Mouse (Mus musculus) erythroblast, embryonic 14.5 days (primary cell): ENCODE results near the gene Lpgat1. TPM values are rescaled to one million over a fixed set of nuclear protein-coding genes. Genes with fewer than 3 reads are reported as not detected.

Source experiments
- H3K27me3 ChIP-seq: 2 replicates; pipeline ENCODE4 v1.6.1; 2012; ENCODE audit warnings: inconsistent platforms; ENCODE audit not compliant: control insufficient read depth
- H3K36me3 ChIP-seq: 2 replicates; pipeline ENCODE4 v1.6.1; 2012; ENCODE audit warnings: mild to moderate bottlenecking, inconsistent platforms; ENCODE audit not compliant: control insufficient read depth
- H3K4me1 ChIP-seq: 2 replicates; pipeline ENCODE4 v1.6.1; 2012; ENCODE audit warnings: inconsistent platforms; ENCODE audit not compliant: control insufficient read depth
- H3K4me3 ChIP-seq: replicated peaks from 2 replicates; pipeline ENCODE3; 2012; ENCODE audit warnings: moderate library complexity, mild to moderate bottlenecking, inconsistent platforms
- H3K9me3 ChIP-seq: 2 replicates; pipeline ENCODE4 v1.6.1; 2012; ENCODE audit warnings: low read length, inconsistent platforms, mixed read lengths; ENCODE audit not compliant: control insufficient read depth
- GATA1 ChIP-seq: IDR thresholded peaks from 2 replicates; pipeline ENCODE4 v1.6.1; 2012; ENCODE audit warnings: low read length, inconsistent platforms, mixed read lengths
- TAL1 ChIP-seq: IDR thresholded peaks from 3 replicates; pipeline ENCODE4 v1.6.1; 2012; ENCODE audit warnings: low read length, inconsistent platforms, mixed read lengths
- polyA plus RNA-seq: library from polyadenylated mRNA; stranded (reverse); fragments of >175 nt; gene quantifications from 2 replicates; pipeline ENCODE4 v1.2.3, GENCODE M21; 2012

Lpgat1 gene
- polyA plus RNA-seq, 1 experiment = 0.01 TPM

DNA sequence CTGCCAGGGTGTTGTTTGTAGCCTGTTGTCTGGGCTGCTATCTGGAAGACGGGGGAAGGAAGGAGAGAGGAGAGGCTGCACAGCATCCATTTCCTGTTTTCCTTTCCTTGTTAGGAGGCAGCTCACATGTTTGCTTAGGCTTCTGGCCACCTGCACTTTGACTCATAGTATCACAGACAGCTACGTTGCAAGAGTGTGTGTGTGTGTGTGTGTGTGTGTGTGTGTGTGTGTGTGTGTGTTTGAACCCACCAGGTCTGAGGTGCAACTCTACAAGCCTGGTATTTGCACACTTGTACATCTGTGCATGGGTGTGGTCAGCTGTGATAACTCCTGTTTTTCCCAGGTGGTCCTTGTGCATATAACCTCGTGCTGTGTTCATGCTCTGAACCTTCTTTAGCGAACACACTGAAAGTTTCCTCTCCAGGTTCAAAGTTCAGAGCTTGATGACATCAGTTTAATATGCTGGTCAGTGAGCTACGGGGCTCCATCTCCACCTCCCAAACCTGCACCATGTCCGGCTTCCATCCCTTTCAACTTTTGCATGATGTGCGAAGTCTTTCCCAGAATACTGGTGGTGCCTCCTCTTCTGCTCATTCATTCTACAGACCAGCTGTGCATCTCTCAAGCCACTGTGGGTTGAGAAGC, 76.4 kb downstream of the Lpgat1 start:
- Histone ChIP-seq H3K9me3 (peaks cover 6% of the 10 kb centered on the region; the same call in 1 of the 2 replicates), H3K36me3 (no peaks in the 10 kb centered on the region), H3K4me1 (no peaks in the 10 kb centered on the region), H3K27me3 (no peaks in the 10 kb centered on the region), H3K4me3 (no peak overlapping the region)
- TF ChIP-seq GATA1 (no peak), TAL1 (no peak)

DNA sequence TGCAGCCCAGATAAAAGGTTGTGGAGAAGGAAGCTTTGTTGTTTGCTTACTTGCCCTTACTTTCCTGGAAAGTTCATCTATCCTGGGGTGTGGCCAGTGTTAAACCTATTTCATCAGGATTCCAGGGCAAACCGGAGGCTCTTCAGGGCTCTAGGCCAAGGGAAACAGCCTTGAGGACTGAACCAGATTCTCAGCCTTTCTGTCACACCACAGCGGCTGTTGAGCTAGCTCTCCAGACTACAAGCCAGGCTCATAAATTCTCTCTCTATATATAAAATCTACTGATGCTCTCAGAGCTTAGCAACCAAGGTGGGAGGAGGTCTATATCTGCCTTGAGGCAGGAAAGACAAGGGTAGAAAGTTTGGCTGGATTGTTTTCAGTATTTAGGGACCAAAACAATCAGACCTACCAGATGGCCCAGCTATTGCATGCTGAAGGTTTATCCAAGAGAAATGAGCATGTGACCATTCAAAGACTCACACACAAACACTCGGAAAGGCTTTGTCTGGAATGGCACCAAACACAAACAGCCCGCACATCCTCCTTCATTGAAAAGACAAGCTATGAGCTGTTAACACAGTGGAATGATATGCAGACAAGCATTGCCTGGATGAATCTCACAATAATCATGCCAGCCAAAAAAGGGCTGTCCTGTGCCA, 78.7 kb downstream of the Lpgat1 start:
- peaks cover 3% of the 10 kb centered on the region; the same call in 1 of the 2 replicates for H3K9me3 ChIP-seq

DNA sequence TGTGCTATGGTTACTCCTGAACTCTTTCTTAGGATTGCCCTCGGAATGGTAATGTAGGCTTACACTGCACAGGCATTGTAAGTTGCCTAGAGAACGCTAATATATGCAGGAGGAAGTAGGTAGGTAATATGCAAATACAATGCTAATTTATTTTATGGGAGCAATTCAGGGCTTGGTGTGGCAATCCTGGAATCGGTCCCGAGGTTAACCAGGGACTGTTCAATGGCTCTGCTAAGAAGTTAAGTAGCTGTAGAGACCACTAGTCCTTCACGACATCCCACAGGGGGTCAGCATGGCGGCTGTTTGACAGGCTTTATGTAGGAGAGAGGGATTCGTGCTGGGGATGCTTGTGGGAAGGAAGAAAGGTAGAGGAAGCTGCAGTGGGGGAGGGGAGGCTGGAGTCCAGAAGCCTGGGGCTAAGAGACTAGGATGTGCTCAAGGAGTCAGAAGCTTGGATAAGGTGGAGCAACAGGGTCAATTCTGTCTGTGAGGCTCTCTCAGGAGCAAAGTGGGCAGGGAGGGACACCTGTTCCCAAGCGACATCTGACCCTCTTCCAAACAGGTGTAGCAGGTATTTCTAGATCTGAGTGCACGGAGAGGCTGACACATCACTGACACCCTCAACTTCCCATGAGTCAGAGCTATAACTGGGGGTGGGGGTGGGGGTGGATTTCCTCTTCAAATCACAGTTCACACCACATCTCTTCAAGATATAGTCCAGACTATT, 84.6 kb downstream of the Lpgat1 start:
- TF ChIP-seq GATA1 = no peak
- no peak for TF ChIP-seq TAL1
- Histone ChIP-seq H3K4me1 (no peaks in the 10 kb centered on the region), H3K9me3 (peaks cover 10% of the 10 kb centered on the region; the same call in 1 of the 2 replicates), H3K4me3 (no peak overlapping the region), H3K27me3 (no peaks in the 10 kb centered on the region), H3K36me3 (no peaks in the 10 kb centered on the region)

More for the DNA sequence above, 78.7 kb downstream of the Lpgat1 start:
- no peaks in the 10 kb centered on the region for H3K36me3 ChIP-seq
- no peak for TF ChIP-seq GATA1
- no peak for TF ChIP-seq TAL1
- no peaks in the 10 kb centered on the region for H3K27me3 ChIP-seq
- H3K4me3 ChIP-seq = no peak overlapping the region
- H3K4me1 ChIP-seq = no peaks in the 10 kb centered on the region

DNA sequence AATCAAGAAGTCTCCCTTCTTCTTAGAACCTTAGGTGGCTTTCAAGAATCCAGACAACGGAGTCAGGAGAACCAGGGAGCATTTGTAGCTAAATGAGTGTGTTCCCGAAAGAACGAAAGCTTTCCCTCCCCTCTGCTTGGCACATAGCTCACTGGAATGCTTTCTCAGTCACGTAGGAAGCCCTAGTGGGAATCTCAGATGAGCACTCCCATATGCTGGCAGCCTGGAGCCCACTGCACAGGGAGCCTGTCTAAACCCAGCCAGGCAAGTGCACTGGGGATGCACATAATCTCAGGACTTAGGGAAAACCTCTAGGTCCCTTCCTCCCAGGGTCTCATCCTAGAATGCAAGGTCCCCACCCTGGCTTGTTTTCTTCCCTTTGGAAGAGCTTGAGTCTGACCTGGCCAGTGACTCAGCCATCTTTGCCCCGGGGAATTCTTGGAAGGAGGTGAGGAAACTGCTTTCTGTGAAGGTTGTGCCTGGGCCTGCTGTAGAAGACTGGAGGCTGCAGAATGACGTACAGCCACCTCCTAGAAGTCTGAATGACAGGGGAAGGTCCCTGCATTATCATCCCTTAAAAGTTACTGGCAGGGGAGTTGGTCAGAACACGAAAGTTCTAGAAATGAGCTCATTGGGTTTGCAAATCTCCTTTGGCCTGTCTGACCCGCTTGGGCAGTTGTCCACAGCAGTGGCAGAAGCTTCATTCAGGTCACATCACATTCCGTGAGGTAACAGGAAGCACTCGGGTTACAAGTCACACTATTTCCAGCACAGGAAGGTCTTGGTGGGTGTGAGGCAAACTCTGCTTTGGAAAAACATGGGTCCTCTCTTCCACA, 85.4 kb downstream of the Lpgat1 start:
- H3K27me3 ChIP-seq = no peaks in the 10 kb centered on the region
- peaks cover 10% of the 10 kb centered on the region; the same call in 1 of the 2 replicates for H3K9me3 ChIP-seq
- no peaks in the 10 kb centered on the region for H3K4me1 ChIP-seq
- H3K36me3 ChIP-seq = no peaks in the 10 kb centered on the region
- H3K4me3 ChIP-seq = no peak overlapping the region
- TF ChIP-seq GATA1 (no peak), TAL1 (no peak)

DNA sequence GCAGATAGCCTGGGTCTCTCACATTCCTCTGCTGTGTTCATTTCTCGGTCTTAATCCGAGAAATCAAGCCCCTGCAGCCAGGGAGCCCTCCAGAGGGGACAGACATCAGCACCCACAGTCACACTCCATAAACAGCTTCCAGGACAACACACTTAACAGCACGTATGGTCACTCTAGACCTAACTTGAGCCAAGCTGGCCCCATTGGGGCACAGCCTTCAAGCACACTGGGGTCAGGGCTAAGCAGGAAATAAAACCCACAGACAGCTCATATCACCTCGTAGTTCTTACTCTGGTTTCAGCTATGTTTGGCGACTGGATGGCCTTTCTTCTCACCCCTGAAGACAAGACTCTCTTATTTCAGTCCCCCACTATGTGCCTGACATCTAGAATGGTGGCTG, 87.1 kb downstream of the Lpgat1 start:
- Histone ChIP-seq H3K4me1 (no peaks in the 10 kb centered on the region), H3K27me3 (no peaks in the 10 kb centered on the region), H3K9me3 (peaks cover 7% of the 10 kb centered on the region; the same call in 1 of the 2 replicates), H3K36me3 (no peaks in the 10 kb centered on the region), H3K4me3 (no peak overlapping the region)
- no peak for TF ChIP-seq TAL1
- no peak for TF ChIP-seq GATA1

DNA sequence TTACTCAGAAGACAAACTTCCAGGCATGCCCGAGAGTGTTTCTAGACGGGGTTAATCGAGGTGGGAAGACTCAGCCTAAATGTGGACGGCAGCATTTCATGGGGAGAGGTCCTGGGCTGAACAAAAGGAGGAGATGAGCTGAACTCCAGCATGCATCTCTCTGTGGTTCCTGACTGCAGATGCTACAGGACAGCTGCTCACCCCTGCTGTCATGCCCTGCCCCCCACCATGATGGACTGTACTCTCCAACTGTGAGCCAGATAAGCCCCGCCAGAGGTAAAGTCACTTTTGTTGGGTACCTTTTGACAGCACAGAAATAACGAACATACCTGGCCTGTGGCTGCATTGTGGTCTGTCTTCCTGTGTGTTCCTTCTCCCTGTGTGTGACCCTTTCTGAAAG, 88.2 kb downstream of the Lpgat1 start:
- peaks cover 7% of the 10 kb centered on the region; the same call in 1 of the 2 replicates for H3K9me3 ChIP-seq
- no peaks in the 10 kb centered on the region for H3K27me3 ChIP-seq
- no peaks in the 10 kb centered on the region for H3K36me3 ChIP-seq
- H3K4me1 ChIP-seq = no peaks in the 10 kb centered on the region
- H3K4me3 ChIP-seq = no peak overlapping the region
- TF ChIP-seq GATA1 (no peak), TAL1 (no peak)

DNA sequence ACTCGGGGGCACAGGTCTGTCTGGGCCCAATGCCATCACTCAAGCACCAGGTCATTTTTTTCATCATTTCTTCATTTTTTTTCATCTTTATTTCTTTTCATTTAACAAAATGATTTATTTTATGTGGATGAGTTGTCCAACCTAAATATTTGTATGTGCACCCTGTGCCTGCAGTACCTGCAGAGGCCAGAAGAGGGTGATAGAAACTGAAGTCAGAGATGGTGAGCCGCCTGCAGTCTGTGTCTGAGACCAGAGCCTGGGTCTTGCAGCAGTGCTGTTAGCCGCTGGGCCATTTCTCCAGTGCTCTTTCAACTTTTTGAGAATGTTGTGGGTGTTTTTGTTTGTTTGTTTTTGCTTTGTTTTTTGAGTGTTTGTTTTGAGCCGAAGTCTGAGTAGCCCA, 89.1 kb downstream of the Lpgat1 start:
- TF ChIP-seq TAL1 (no peak), GATA1 (no peak)
- peaks cover 7% of the 10 kb centered on the region; the same call in 1 of the 2 replicates for H3K9me3 ChIP-seq
- H3K36me3 ChIP-seq = no peaks in the 10 kb centered on the region
- H3K4me3 ChIP-seq = no peak overlapping the region
- H3K27me3 ChIP-seq = no peaks in the 10 kb centered on the region
- H3K4me1 ChIP-seq = no peaks in the 10 kb centered on the region

DNA sequence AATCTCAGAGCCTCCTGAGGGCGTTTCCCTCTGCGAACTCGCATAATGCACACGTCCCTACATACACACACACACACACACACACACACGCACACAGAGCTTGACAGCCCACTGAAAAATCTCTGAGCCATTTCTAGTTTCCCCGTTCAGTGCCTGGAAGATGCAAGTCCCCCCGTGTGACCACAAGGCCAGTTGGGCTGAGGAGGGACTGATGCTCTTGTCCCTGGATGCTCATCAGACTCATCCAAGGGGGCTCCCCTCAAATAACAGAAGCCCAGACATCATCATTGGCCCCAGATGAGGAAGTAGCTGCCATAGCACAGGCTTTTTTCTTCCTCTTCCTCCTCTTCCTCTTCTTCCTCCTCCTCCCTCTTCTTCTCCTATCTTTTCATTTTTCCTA, 90.3 kb downstream of the Lpgat1 start:
- H3K4me3 ChIP-seq = no peak overlapping the region

DNA sequence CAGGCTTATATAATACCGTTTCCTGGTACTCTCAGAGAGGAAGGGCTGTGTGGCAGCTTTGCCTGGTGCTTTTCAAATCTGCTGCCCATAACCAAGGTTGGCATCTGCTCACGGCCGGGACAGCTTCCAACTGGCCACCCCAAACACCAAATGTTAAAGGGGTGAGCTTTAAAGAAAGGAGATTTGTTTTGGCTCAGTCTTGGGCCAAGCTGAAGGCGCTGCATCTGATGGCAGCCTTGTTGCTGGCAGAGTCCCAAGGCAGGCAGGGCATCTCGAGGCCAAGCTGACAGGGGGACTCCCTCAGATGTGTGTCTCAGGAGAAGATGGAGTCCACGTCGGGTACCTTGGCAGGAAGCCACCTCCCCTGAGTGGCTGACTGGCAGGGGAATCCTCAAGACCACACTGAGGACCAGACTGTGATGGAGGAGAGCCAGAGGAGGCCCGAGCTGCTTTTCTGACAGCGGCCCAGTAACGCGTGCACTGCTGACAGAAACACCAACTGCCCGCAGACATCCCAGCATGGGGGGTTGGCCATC, 91.1 kb downstream of the Lpgat1 start:
- no peak for TF ChIP-seq GATA1
- H3K27me3 ChIP-seq = no peaks in the 10 kb centered on the region
- H3K4me3 ChIP-seq = no peak overlapping the region
- no peaks in the 10 kb centered on the region for H3K4me1 ChIP-seq
- H3K9me3 ChIP-seq = peaks cover 7% of the 10 kb centered on the region; the same call in 1 of the 2 replicates
- no peaks in the 10 kb centered on the region for H3K36me3 ChIP-seq

More for the DNA sequence above, 90.3 kb downstream of the Lpgat1 start:
- Histone ChIP-seq H3K9me3 (peaks cover 7% of the 10 kb centered on the region; the same call in 1 of the 2 replicates), H3K36me3 (no peaks in the 10 kb centered on the region), H3K27me3 (no peaks in the 10 kb centered on the region), H3K4me1 (no peaks in the 10 kb centered on the region)
- TF ChIP-seq GATA1 (no peak), TAL1 (no peak)
